Mouse (Mus musculus): ENCODE data around the gene Zc3h12b.
"Not testable (repeated sequence)": the region's sequence is repeated elsewhere in the genome, so short reads cannot be mapped to it uniquely, and the experiment has no call there.

Gene Zc3h12b

GRCm38 (mm10) chrX:95711227-95712111 lies at the start of gene Zc3h12b:
Gene Zc3h12b, plus strand, starts transcription at chrX:95711678.
- peak; percentile 73 for DNase-seq

- DNase-seq: no peak
Observed at GRCm38 (mm10) chrX:95682206-95682605, 29.3 kb upstream of the Zc3h12b start.

GRCm38 (mm10) chrX:95687119-95687518 lies 24.4 kb upstream of the Zc3h12b start:
- no peak for DNase-seq

- DNase-seq: peak; percentile 3
Observed at GRCm38 (mm10) chrX:95738253-95738652, 26.8 kb downstream of the Zc3h12b start.

GRCm38 (mm10) chrX:95795881-95796280 lies 84.4 kb downstream of the Zc3h12b start:
- no peak for DNase-seq

GRCm38 (mm10) chrX:95801790-95802189 lies 90.3 kb downstream of the Zc3h12b start:
- no peak for DNase-seq

- no peak for DNase-seq
Observed at GRCm38 (mm10) chrX:95852806-95853205, 141.3 kb downstream of the Zc3h12b start.

- DNase-seq: no peak
Observed at GRCm38 (mm10) chrX:95881111-95881510, 169.6 kb downstream of the Zc3h12b start.

GRCm38 (mm10) chrX:95902716-95903115 lies 191.2 kb downstream of the Zc3h12b start:
- no peak for DNase-seq

GRCm38 (mm10) chrX:95935481-95935880 lies 224.0 kb downstream of the Zc3h12b start:
- no peak for DNase-seq

GRCm38 (mm10) chrX:95945496-95945895 lies 234.0 kb downstream of the Zc3h12b start:
- no peak for DNase-seq

- DNase-seq: no peak
Observed at GRCm38 (mm10) chrX:95948135-95948534, 236.7 kb downstream of the Zc3h12b start.

- peak; percentile 60 for DNase-seq
Observed at GRCm38 (mm10) chrX:95950776-95951175, 239.3 kb downstream of the Zc3h12b start.

GRCm38 (mm10) chrX:95956497-95957293 lies 245.2 kb downstream of the Zc3h12b start, which contains the start of gene Las1l:
Gene Las1l, minus strand, starts transcription at chrX:95956962.
- DNase-seq: peak; percentile 80

- not testable (repeated sequence) for DNase-seq
Observed at GRCm38 (mm10) chrX:95957461-95957860, 246.0 kb downstream of the Zc3h12b start.

- no peak for DNase-seq
Observed at GRCm38 (mm10) chrX:95963366-95963765, 251.9 kb downstream of the Zc3h12b start.

GRCm38 (mm10) chrX:95965036-95965435 lies 253.6 kb downstream of the Zc3h12b start:
- DNase-seq: no peak

GRCm38 (mm10) chrX:95967847-95968593 lies 256.5 kb downstream of the Zc3h12b start:
- peak; percentile 42 for DNase-seq

- peak; percentile 67 for DNase-seq
Observed at GRCm38 (mm10) chrX:95968594-95968965, 257.1 kb downstream of the Zc3h12b start.

- DNase-seq: no peak
Observed at GRCm38 (mm10) chrX:95969116-95969515, 257.6 kb downstream of the Zc3h12b start.

GRCm38 (mm10) chrX:95969936-95970335 lies 258.5 kb downstream of the Zc3h12b start:
- no peak for DNase-seq
